19 mouse cellular contexts compared by ENCODE assay signal in the genomic region with DNA sequence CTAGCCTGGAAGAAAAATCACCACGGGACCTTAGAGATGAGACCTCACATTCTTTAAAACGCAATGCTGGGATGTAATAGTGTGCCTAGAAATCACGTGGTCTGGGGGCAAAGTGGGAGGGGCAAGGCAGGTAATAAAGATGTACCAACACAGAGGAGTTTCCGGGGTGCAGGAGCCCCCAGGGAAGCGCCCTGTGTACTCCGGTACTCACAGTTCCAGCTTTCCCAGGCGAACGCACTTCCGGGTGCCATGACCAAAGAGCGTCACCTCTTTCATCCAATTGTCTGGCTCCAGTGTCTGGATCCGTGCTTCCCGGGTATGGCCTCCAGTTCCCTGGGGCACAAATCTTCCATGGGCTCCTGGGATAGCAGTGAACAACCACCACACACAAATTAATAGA. TPM values are rescaled to one million over a fixed set of nuclear protein-coding genes. Genes with fewer than 3 reads are reported as not detected.
DNase-seq lines count a peak whose midpoint lies in the region; ATAC-seq and TF ChIP-seq lines count a peak whose summit lies in the region.
"Had no signal": no experiment of that assay in that cellular context is flagged by ENCODE, and none has a peak within 500 bp of the region (broad histone marks: within the 10 kb centered on the region; RNA-seq: fewer than 3 reads in every experiment).

No protein-coding gene starts in this region.

- TF ChIP-seq EP300 in heart, postnatal 0 days (IDR thresholded peaks at IDR 0.05; ENCODE audit: low read depth), result no peak
- TF ChIP-seq EP300 in heart, adult 2 months (IDR thresholded peaks at IDR 0.05; ENCODE audit: insufficient read depth, low read depth, low read length), result no peak

- WGBS in heart, postnatal 0 days, result 87% methylated on average over 12 of the region's 12 CpGs
- 92% methylated on average over 12 of the region's 12 CpGs for WGBS in heart, adult 2 months
- WGBS in stomach, embryonic 16.5 days, result 86% methylated on average over 12 of the region's 12 CpGs

- no peak overlapping the region for H3K9ac ChIP-seq in heart, postnatal 0 days (replicated peaks; ENCODE audit: low read depth, low read length)
- H3K9ac ChIP-seq in heart, adult 2 months (ENCODE audit: low read depth, low read length), result no peak overlapping the region
- no peak overlapping the region for H3K9ac ChIP-seq in stomach, embryonic 16.5 days (ENCODE audit: low read length)
- H3K9ac ChIP-seq: liver, embryonic 15.5 days; lung, embryonic 14.5 days; midbrain, embryonic 12.5 days had no signal

- H3K79me3 ChIP-seq in C2C12 (ENCODE audit: low read depth), result no peaks in the 10 kb centered on the region

- H3K4me3 ChIP-seq in heart, postnatal 0 days (ENCODE audit: low read depth, low read length), result no peak overlapping the region
- no peak overlapping the region for H3K4me3 ChIP-seq in heart, adult 2 months
- H3K4me3 ChIP-seq in C2C12 (ENCODE audit: insufficient read depth, poor library complexity, severe bottlenecking), result no peak overlapping the region
- H3K4me3 ChIP-seq in stomach, embryonic 16.5 days (replicated peaks; ENCODE audit: low read length), result no peak overlapping the region
- H3K4me3 ChIP-seq: liver, embryonic 15.5 days; midbrain, embryonic 12.5 days had no signal

- intact Hi-C loops in heart, adult 2 months (cut with DNase I), result loop anchor here (5.0 kb wide), 2 partner anchors 56 to 121 kb away; a partner anchor contains a TSS

- peak overlapping the region; percentile 26 for H3ac ChIP-seq in C2C12 (ENCODE audit: control insufficient read depth, insufficient read length, low read depth)

- ATAC-seq in heart, postnatal 0 days (ENCODE audit: insufficient read depth, low read depth), result no peak
- no peak for ATAC-seq in stomach, embryonic 16.5 days (ENCODE audit: insufficient read depth, low FRiP score)
- ATAC-seq: forebrain, embryonic 14.5 days; hindbrain, embryonic 16.5 days had no signal

- peak overlapping the region; percentile 51; the same call in 1 of the 2 replicates for H3K4me2 ChIP-seq in heart, postnatal 0 days (ENCODE audit: low read depth, low read length)
- no peak overlapping the region for H3K4me2 ChIP-seq in stomach, embryonic 16.5 days (ENCODE audit: low read depth, low read length)
- H3K4me2 ChIP-seq: liver, embryonic 15.5 days; midbrain, embryonic 12.5 days had no signal

- TF ChIP-seq POLR2A in heart, adult 2 months (IDR thresholded peaks at IDR 0.05; ENCODE audit: insufficient read depth, low read depth, low read length), result no peak

- no peak for DNase-seq in heart, postnatal 0 days (ENCODE audit: low spot score)
- no peak for DNase-seq in heart, adult 2 months
- DNase-seq in 3134 (ENCODE audit: extremely low read depth, insufficient read length, low spot score), result peak; percentile 59
- no peak for DNase-seq in T-cell, adult 2 months (ENCODE audit: low spot score)

- no peaks in the 10 kb centered on the region for H3K27me3 ChIP-seq in heart, postnatal 0 days (ENCODE audit: control insufficient read depth, insufficient read depth, low read length)
- H3K27me3 ChIP-seq in heart, adult 2 months (ENCODE audit: control insufficient read depth, insufficient read depth, low read length), result no peaks in the 10 kb centered on the region
- H3K27me3 ChIP-seq in C2C12 (ENCODE audit: control insufficient read depth, insufficient read depth, insufficient read length), result no peaks in the 10 kb centered on the region
- no peaks in the 10 kb centered on the region for H3K27me3 ChIP-seq in stomach, embryonic 16.5 days (ENCODE audit: control insufficient read depth, insufficient read depth, low read length)
- H3K27me3 ChIP-seq: liver, embryonic 15.5 days; midbrain, embryonic 12.5 days had no signal

- H3K27ac ChIP-seq in heart, postnatal 0 days (ENCODE audit: low read depth), result no peak overlapping the region
- H3K27ac ChIP-seq in heart, adult 2 months, result no peak overlapping the region
- H3K27ac ChIP-seq in stomach, embryonic 16.5 days (ENCODE audit: low read length), result 0 out of 2 replicates have a peak overlapping the region, but pooled peaks have one; percentile 19
- H3K27ac ChIP-seq: liver, embryonic 15.5 days; midbrain, embryonic 12.5 days had no signal

- H3K4me1 ChIP-seq in heart, postnatal 0 days (ENCODE audit: control insufficient read depth, insufficient read depth), result peaks cover 5% of the 10 kb centered on the region
- H3K4me1 ChIP-seq in heart, adult 2 months (ENCODE audit: control insufficient read depth, insufficient read depth, low read length), result peaks cover 2% of the 10 kb centered on the region; the same call in 1 of the 2 replicates
- H3K4me1 ChIP-seq in stomach, embryonic 16.5 days (ENCODE audit: control insufficient read depth, insufficient read depth, low read length), result peaks cover 5% of the 10 kb centered on the region; the same call in 1 of the 2 replicates

- H3K9me3 ChIP-seq in heart, postnatal 0 days (replicated peaks; ENCODE audit: control insufficient read depth, low read length), result no peaks in the 10 kb centered on the region
- no peaks in the 10 kb centered on the region for H3K9me3 ChIP-seq in stomach, embryonic 16.5 days (replicated peaks; ENCODE audit: control insufficient read depth, low read length)
- H3K9me3 ChIP-seq: G1E; liver, embryonic 15.5 days; midbrain, embryonic 12.5 days had no signal

- no peak for TF ChIP-seq CTCF in heart, postnatal 0 days (IDR thresholded peaks at IDR 0.05; ENCODE audit: low read depth)
- TF ChIP-seq CTCF in heart, adult 2 months (IDR thresholded peaks at IDR 0.05), result no peak
- TF ChIP-seq CTCF in C2C12 (IDR thresholded peaks at IDR 0.05; ENCODE audit: control insufficient read depth, insufficient read depth, insufficient read length), result no peak

- H3K36me3 ChIP-seq in heart, postnatal 0 days (replicated peaks; ENCODE audit: control insufficient read depth, insufficient read depth, low read length), result peaks cover 12% of the 10 kb centered on the region
- H3K36me3 ChIP-seq in heart, adult 2 months (ENCODE audit: control insufficient read depth, insufficient read depth, low read length), result no peaks in the 10 kb centered on the region
- no peaks in the 10 kb centered on the region for H3K36me3 ChIP-seq in C2C12 (ENCODE audit: control insufficient read depth, insufficient read depth)
- H3K36me3 ChIP-seq in stomach, embryonic 16.5 days (ENCODE audit: control insufficient read depth, insufficient read depth, low read length), result no peaks in the 10 kb centered on the region
- H3K36me3 ChIP-seq: liver, embryonic 15.5 days; midbrain, embryonic 12.5 days had no signal

- no peaks in the 10 kb centered on the region for H3K79me2 ChIP-seq in heart, adult 2 months (replicated peaks; ENCODE audit: control insufficient read depth, insufficient read depth, low read length)
- H3K79me2 ChIP-seq in C2C12 (ENCODE audit: control insufficient read depth, insufficient read depth), result no peaks in the 10 kb centered on the region

TF ChIP-seq in C2C12, 6 proteins besides CTCF, POLR2A, EP300 and RAD21:
- TF ChIP-seq MYOD1 (IDR thresholded peaks at IDR 0.05; ENCODE audit: control insufficient read depth, insufficient read length, low read depth) (no peak), MAX (IDR thresholded peaks at IDR 0.05) (no peak), USF1 (IDR thresholded peaks at IDR 0.05; ENCODE audit: low read depth) (no peak), CEBPB (IDR thresholded peaks at IDR 0.05; ENCODE audit: low read depth) (no peak), FOSL1 (IDR thresholded peaks at IDR 0.05; ENCODE audit: insufficient read depth, low read length, poor library complexity, severe bottlenecking) (no peak), MYOG (IDR thresholded peaks at IDR 0.05; ENCODE audit: control insufficient read depth, extremely low read depth, insufficient read length) (no peak)

RNA-seq across cellular contexts. Expression of a gene that starts 5.7 kb away (rescaled TPM):
- total RNA-seq in heart, postnatal 0 days (2014; rRNA removed; ENCODE audit: low replicate concordance), result 14.5 and 17.7 TPM in 2 replicates
- 9.2 and 9.8 TPM in 2 replicates for polyA plus RNA-seq in heart, postnatal 0 days (2015; fragmentation: Nextera tagmentation; extraction: Ambion mirVana)
- total RNA-seq in heart, adult 2 months (2021), result 10 to 100 TPM in 1 of 2 experiments, 1 to 10 TPM in 1; 9.3 to 12.6 TPM
- polyA plus RNA-seq in heart, adult 2 months (2012; rRNA removed), result 13.7 and 14.1 TPM in 2 replicates
- 3.2 TPM for polyA plus RNA-seq in C2C12 (2012; fragmentation: generic; extraction: Trizol)
- 3.1 and 3.3 TPM in 2 replicates for polyA plus RNA-seq in stomach, embryonic 16.5 days (2015; fragmentation: Nextera tagmentation; extraction: Ambion mirVana)

RNA-seq across cellular contexts. Expression of a gene that starts 21.5 kb away (rescaled TPM):
- not detected in 2 replicates for total RNA-seq in heart, postnatal 0 days (2014; rRNA removed; ENCODE audit: low replicate concordance)
- polyA plus RNA-seq in heart, postnatal 0 days (2015; fragmentation: Nextera tagmentation; extraction: Ambion mirVana), result 0.36 and 4.4 TPM in 2 replicates
- 1 to 10 TPM; 1.7 to 2.1 TPM for total RNA-seq in heart, adult 2 months (2021)
- 8.7 and 16.2 TPM in 2 replicates for polyA plus RNA-seq in heart, adult 2 months (2012; rRNA removed)
- 0.12 TPM for polyA plus RNA-seq in C2C12 (2012; fragmentation: generic; extraction: Trizol)
- 16.1 and 22.6 TPM in 2 replicates for polyA plus RNA-seq in stomach, embryonic 16.5 days (2015; fragmentation: Nextera tagmentation; extraction: Ambion mirVana)
- total RNA-seq: adrenal gland, postnatal 14 days; liver, adult 2 months; megakaryocyte, adult 5-6 weeks had no signal
- polyA plus RNA-seq: G1E; liver, adult 2 months had no signal

RNA-seq across cellular contexts. Expression of a gene that starts 21.8 kb away (rescaled TPM):
- total RNA-seq in heart, postnatal 0 days (2014; rRNA removed; ENCODE audit: low replicate concordance), result 3.2 and 4.7 TPM in 2 replicates
- polyA plus RNA-seq in heart, postnatal 0 days (2015; fragmentation: Nextera tagmentation; extraction: Ambion mirVana), result 3.5 and 3.7 TPM in 2 replicates
- 1 to 10 TPM in 1 of 2 experiments, under 1 TPM in 1; 0.89 to 1.1 TPM for total RNA-seq in heart, adult 2 months (2021)
- 0.32 and 0.72 TPM in 2 replicates for polyA plus RNA-seq in heart, adult 2 months (2012; rRNA removed)
- polyA plus RNA-seq in C2C12 (2012; fragmentation: generic; extraction: Trizol), result not detected
- polyA plus RNA-seq in stomach, embryonic 16.5 days (2015; fragmentation: Nextera tagmentation; extraction: Ambion mirVana), result 2.8 and 4.3 TPM in 2 replicates
- total RNA-seq: G1E; gastrocnemius, postnatal 36 days; megakaryocyte, adult 5-6 weeks had no signal
- polyA plus RNA-seq: G1E; liver, embryonic 15.5 days had no signal

RNA-seq across cellular contexts. Expression of a gene that starts 43.6 kb away (rescaled TPM):
- 32.5 and 44.4 TPM in 2 replicates for total RNA-seq in heart, postnatal 0 days (2014; rRNA removed; ENCODE audit: low replicate concordance)
- 11.4 and 13.3 TPM in 2 replicates for polyA plus RNA-seq in heart, postnatal 0 days (2015; fragmentation: Nextera tagmentation; extraction: Ambion mirVana)
- 10 to 100 TPM; 28.4 to 31.9 TPM for total RNA-seq in heart, adult 2 months (2021)
- 12.6 and 25.7 TPM in 2 replicates for polyA plus RNA-seq in heart, adult 2 months (2012; rRNA removed)
- polyA plus RNA-seq in C2C12 (2012; fragmentation: generic; extraction: Trizol), result 0.25 TPM
- 17.0 and 21.1 TPM in 2 replicates for polyA plus RNA-seq in stomach, embryonic 16.5 days (2015; fragmentation: Nextera tagmentation; extraction: Ambion mirVana)
- total RNA-seq: G1E; liver, adult 2 months; megakaryocyte, adult 5-6 weeks had no signal
- polyA plus RNA-seq: G1E had no signal

RNA-seq across cellular contexts. Expression of a gene that starts 57.4 kb away (rescaled TPM):
- not detected in 2 replicates for total RNA-seq in heart, postnatal 0 days (2014; rRNA removed; ENCODE audit: low replicate concordance)
- polyA plus RNA-seq in heart, postnatal 0 days (2015; fragmentation: Nextera tagmentation; extraction: Ambion mirVana), result 0.30 and 0.56 TPM in 2 replicates
- total RNA-seq in heart, adult 2 months (2021), result under 1 TPM; 0.23 to 0.52 TPM
- 1.3 and 1.5 TPM in 2 replicates for polyA plus RNA-seq in heart, adult 2 months (2012; rRNA removed)
- polyA plus RNA-seq in C2C12 (2012; fragmentation: generic; extraction: Trizol), result not detected
- polyA plus RNA-seq in stomach, embryonic 16.5 days (2015; fragmentation: Nextera tagmentation; extraction: Ambion mirVana), result 0.22 and 0.29 TPM in 2 replicates
- total RNA-seq: adrenal gland, postnatal 14 days; G1E; gastrocnemius, postnatal 36 days; liver, adult 2 months; megakaryocyte, adult 5-6 weeks had no signal
- polyA plus RNA-seq: G1E; heart, embryonic 14.5 days; hindbrain, embryonic 11.5 days; limb, embryonic 11.5 days; liver, adult 2 months; liver, embryonic 15.5 days had no signal
